Comparison of ENCODE assay signal across 2 mouse cellular contexts in the genomic region with DNA sequence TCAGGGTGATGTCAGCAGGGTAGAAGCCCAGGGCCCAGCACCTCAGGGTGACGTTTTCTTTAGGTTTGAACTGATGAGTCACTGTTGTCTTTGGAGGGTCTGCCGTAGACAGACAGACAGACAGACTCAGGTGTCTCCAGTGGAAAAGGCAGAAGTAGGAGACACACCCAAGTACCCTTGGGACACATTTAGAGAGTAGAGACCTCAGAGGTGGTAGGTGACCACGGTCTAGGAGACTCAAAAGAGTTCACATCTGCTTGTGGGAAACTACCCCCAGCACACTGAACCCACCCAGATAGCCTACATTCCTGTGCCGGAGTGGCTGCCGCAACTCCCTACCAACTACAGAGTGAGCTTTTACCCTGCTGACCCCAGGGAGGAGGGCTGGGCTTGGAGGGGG.
TF ChIP-seq lines count a peak whose summit lies in the region.

No protein-coding gene starts in this region.

TF ChIP-seq in CH12.LX, 34 proteins besides CTCF, POLR2A, EP300 and RAD21:
- TF ChIP-seq HCFC1 (IDR thresholded peaks at IDR 0.05; ENCODE audit: low read depth, low read length) (no peak), IRF4 (IDR thresholded peaks at IDR 0.05; ENCODE audit: low read depth, low read length) (0 out of 2 replicates have a peak, but pooled peaks have one; percentile 18), ZKSCAN1 (IDR thresholded peaks at IDR 0.05; ENCODE audit: borderline replicate concordance, low read depth, low read length) (no peak), CHD2 (IDR thresholded peaks at IDR 0.05; ENCODE audit: low read length) (no peak), ZC3H11A (IDR thresholded peaks at IDR 0.05; ENCODE audit: low read depth, low read length) (no peak), TCF12 (IDR thresholded peaks at IDR 0.05; ENCODE audit: low read depth, low read length) (peak; percentile 71), NRF1 (IDR thresholded peaks at IDR 0.05; ENCODE audit: low read depth, low read length) (no peak), PAX5 (IDR thresholded peaks at IDR 0.05; ENCODE audit: low read length) (no peak), ZNF384 (IDR thresholded peaks at IDR 0.05; ENCODE audit: low read depth, low read length) (no peak), TBP (conservative IDR thresholded peaks at IDR 0.05; ENCODE audit: low read depth, low read length) (no peak), E2F4 (IDR thresholded peaks at IDR 0.05; ENCODE audit: insufficient replicate concordance, low read depth, low read length) (no peak), BHLHE40 (IDR thresholded peaks at IDR 0.05; ENCODE audit: low read depth, low read length) (peak; percentile 44; the same call in 1 of the 2 replicates), SIN3A (IDR thresholded peaks at IDR 0.05; ENCODE audit: low read length) (no peak), NELFE (IDR thresholded peaks at IDR 0.05; ENCODE audit: low read depth, low read length) (no peak), JUND (conservative IDR thresholded peaks at IDR 0.05; ENCODE audit: low read depth, low read length) (peak; percentile 13; the same call in 1 of the 2 replicates), ETS1 (conservative IDR thresholded peaks at IDR 0.05; ENCODE audit: low read depth, low read length) (peak; percentile 68), MYC (IDR thresholded peaks at IDR 0.05; ENCODE audit: low read depth, low read length) (0 out of 2 replicates have a peak, but pooled peaks have one; percentile 10), USF1 (IDR thresholded peaks at IDR 0.05; ENCODE audit: low read depth, low read length) (no peak), MAFK (IDR thresholded peaks at IDR 0.05; ENCODE audit: insufficient replicate concordance, low read length) (0 out of 2 replicates have a peak, but pooled peaks have one; percentile 48), SMC3 (IDR thresholded peaks at IDR 0.05; ENCODE audit: low read depth, low read length) (no peak)

TF ChIP-seq in MEL, 35 proteins besides CTCF, POLR2A, EP300 and RAD21:
- TF ChIP-seq USF2 (IDR thresholded peaks at IDR 0.05; ENCODE audit: borderline replicate concordance in 1 of 2, insufficient read depth in 1 of 2, low read depth in 1 of 2, low read length in 2 of 2) (no peak), RCOR1 (IDR thresholded peaks at IDR 0.05; ENCODE audit: low read depth, low read length) (no peak), NRF1 (IDR thresholded peaks at IDR 0.05; ENCODE audit: insufficient read depth, low read depth, low read length, poor library complexity, severe bottlenecking) (no peak), MAZ (IDR thresholded peaks at IDR 0.05; ENCODE audit: low read depth, low read length) (no peak), GABPA (IDR thresholded peaks at IDR 0.05; ENCODE audit: low read depth, low read length) (no peak), ZKSCAN1 (IDR thresholded peaks at IDR 0.05; ENCODE audit: low read depth, low read length) (no peak), USF1 (IDR thresholded peaks at IDR 0.05; ENCODE audit: low read depth, low read length) (no peak), ZC3H11A (IDR thresholded peaks at IDR 0.05; ENCODE audit: low read depth, low read length) (no peak), TAL1 (IDR thresholded peaks at IDR 0.05; ENCODE audit: low read length) (no peak), TCF12 (IDR thresholded peaks at IDR 0.05; ENCODE audit: low read depth, low read length) (no peak), CHD2 (IDR thresholded peaks at IDR 0.05; ENCODE audit: low read length) (no peak), ZNF384 (IDR thresholded peaks at IDR 0.05; ENCODE audit: low read depth, low read length) (no peak), SIN3A (IDR thresholded peaks at IDR 0.05; ENCODE audit: low read length) (no peak)
